15 mouse cellular contexts compared by ENCODE assay signal in genomic region chr7:125959294-125960048, GRCm38 (mm10).
DNase-seq lines count a peak whose midpoint lies in the region; ATAC-seq and TF ChIP-seq lines count a peak whose summit lies in the region.
"Had no signal": no experiment of that assay in that cellular context is flagged by ENCODE, and none has a peak within 500 bp of the region (broad histone marks: within the 10 kb centered on the region; RNA-seq: fewer than 3 reads in every experiment).

No protein-coding gene starts in this region.

- H3K4me2 ChIP-seq in kidney, postnatal 0 days (ENCODE audit: low read length), result no peak overlapping the region
- no peak overlapping the region for H3K4me2 ChIP-seq in kidney, embryonic 15.5 days
- H3K4me2 ChIP-seq in forebrain, embryonic 16.5 days (ENCODE audit: low read length), result no peak overlapping the region
- H3K4me2 ChIP-seq: embryonic facial prominence, embryonic 12.5 days; forebrain, embryonic 13.5 days; limb, embryonic 13.5 days had no signal

- H3K9me3 ChIP-seq in kidney, postnatal 0 days (replicated peaks; ENCODE audit: low read length), result no peaks in the 10 kb centered on the region
- no peaks in the 10 kb centered on the region for H3K9me3 ChIP-seq in kidney, embryonic 15.5 days (replicated peaks)
- no peaks in the 10 kb centered on the region for H3K9me3 ChIP-seq in forebrain, embryonic 16.5 days (ENCODE audit: control insufficient read depth, low read length)
- H3K9me3 ChIP-seq: embryonic facial prominence, embryonic 12.5 days; forebrain, embryonic 13.5 days; limb, embryonic 13.5 days had no signal

- no peaks in the 10 kb centered on the region for H3K79me2 ChIP-seq in heart, adult 2 months (replicated peaks; ENCODE audit: control insufficient read depth, insufficient read depth, low read length)

- WGBS in heart, adult 2 months, result 41% methylated on average over 17 of the region's 18 CpGs
- WGBS in kidney, postnatal 0 days, result 43% methylated on average over 17 of the region's 18 CpGs
- WGBS in kidney, embryonic 15.5 days, result 49% methylated on average over 18 of the region's 18 CpGs
- 57% methylated on average over 16 of the region's 18 CpGs for WGBS in forebrain, embryonic 16.5 days

- H3K9ac ChIP-seq in heart, adult 2 months (ENCODE audit: low read depth, low read length), result no peak overlapping the region
- H3K9ac ChIP-seq in kidney, postnatal 0 days (ENCODE audit: low read depth, low read length), result no peak overlapping the region
- H3K9ac ChIP-seq in kidney, embryonic 15.5 days, result no peak overlapping the region
- H3K9ac ChIP-seq in forebrain, embryonic 16.5 days (replicated peaks; ENCODE audit: low read depth, low read length), result no peak overlapping the region
- H3K9ac ChIP-seq: embryonic facial prominence, embryonic 12.5 days; forebrain, embryonic 13.5 days; limb, embryonic 13.5 days had no signal

- 0 out of 2 replicates have a peak, but pooled peaks have one; percentile 14 for ATAC-seq in kidney, postnatal 0 days (replicated peaks; ENCODE audit: low FRiP score, low read depth)
- no peak for ATAC-seq in kidney, embryonic 15.5 days (replicated peaks; ENCODE audit: low FRiP score)
- no peak for ATAC-seq in erythroid progenitor cell, adult 5-6 weeks (replicated peaks; ENCODE audit: low FRiP score, poor library complexity, severe bottlenecking)
- no peak for ATAC-seq in forebrain, embryonic 16.5 days
- ATAC-seq: forebrain, embryonic 13.5 days; midbrain, embryonic 16.5 days had no signal

- H3K36me3 ChIP-seq in heart, adult 2 months (ENCODE audit: control insufficient read depth, insufficient read depth, low read length), result no peaks in the 10 kb centered on the region
- no peaks in the 10 kb centered on the region for H3K36me3 ChIP-seq in kidney, postnatal 0 days (ENCODE audit: insufficient read depth, low read length)
- no peaks in the 10 kb centered on the region for H3K36me3 ChIP-seq in kidney, embryonic 15.5 days
- H3K36me3 ChIP-seq in forebrain, embryonic 16.5 days (ENCODE audit: control insufficient read depth, insufficient read depth), result no peaks in the 10 kb centered on the region
- H3K36me3 ChIP-seq: embryonic facial prominence, embryonic 12.5 days; limb, embryonic 13.5 days had no signal

- TF ChIP-seq POLR2A in heart, adult 2 months (IDR thresholded peaks at IDR 0.05; ENCODE audit: insufficient read depth, low read depth, low read length), result no peak

- TF ChIP-seq CTCF in heart, adult 2 months (IDR thresholded peaks at IDR 0.05), result peak; percentile 57
- peak; percentile 23; the same call in 1 of the 2 replicates for TF ChIP-seq CTCF in kidney, postnatal 0 days (IDR thresholded peaks at IDR 0.05; ENCODE audit: low read depth)

- intact Hi-C loops in heart, adult 2 months (cut with DNase I), result loop anchor here (2.0 kb wide), 1 partner anchor 123 kb away; the partner anchor contains the start of gene Gsg1l

- H3K27ac ChIP-seq in heart, adult 2 months, result no peak overlapping the region
- no peak overlapping the region for H3K27ac ChIP-seq in kidney, postnatal 0 days
- no peak overlapping the region for H3K27ac ChIP-seq in kidney, embryonic 15.5 days
- no peak overlapping the region for H3K27ac ChIP-seq in forebrain, embryonic 16.5 days (ENCODE audit: low read length)
- H3K27ac ChIP-seq: embryonic facial prominence, embryonic 12.5 days; forebrain, embryonic 13.5 days; limb, embryonic 13.5 days had no signal

- no peaks in the 10 kb centered on the region for H3K27me3 ChIP-seq in heart, adult 2 months (ENCODE audit: control insufficient read depth, insufficient read depth, low read length)
- no peaks in the 10 kb centered on the region for H3K27me3 ChIP-seq in kidney, postnatal 0 days (ENCODE audit: insufficient read depth, low read length)
- no peaks in the 10 kb centered on the region for H3K27me3 ChIP-seq in kidney, embryonic 15.5 days
- no peaks in the 10 kb centered on the region for H3K27me3 ChIP-seq in forebrain, embryonic 16.5 days (replicated peaks; ENCODE audit: control insufficient read depth, insufficient read depth, low read length)

- DNase-seq in heart, adult 2 months, result no peak
- no peak for DNase-seq in heart, adult 9 months (ENCODE audit: low spot score in 2 of 2)
- no peak for DNase-seq in kidney, postnatal 0 days (ENCODE audit: low spot score)
- DNase-seq in thymus, postnatal 4 days, result peak; percentile 25
- DNase-seq in thymus, postnatal 14 days, result no peak
- DNase-seq: cerebellum, adult 9-11 months; lung, postnatal 10 days; thymus, postnatal 36 days had no signal

- no peaks in the 10 kb centered on the region for H3K4me1 ChIP-seq in heart, adult 2 months (ENCODE audit: control insufficient read depth, insufficient read depth, low read length)
- no peaks in the 10 kb centered on the region for H3K4me1 ChIP-seq in kidney, postnatal 0 days (replicated peaks; ENCODE audit: insufficient read depth, low read length)
- H3K4me1 ChIP-seq in kidney, embryonic 15.5 days, result peaks cover 23% of the 10 kb centered on the region
- H3K4me1 ChIP-seq in forebrain, embryonic 16.5 days (replicated peaks; ENCODE audit: control insufficient read depth, insufficient read depth, low read length), result 0 out of 2 replicates have a peak, but pooled peaks cover 4% of the 10 kb centered on the region

- H3K4me3 ChIP-seq in heart, adult 2 months, result no peak overlapping the region
- H3K4me3 ChIP-seq in kidney, postnatal 0 days (replicated peaks; ENCODE audit: low read depth, low read length), result no peak overlapping the region
- no peak overlapping the region for H3K4me3 ChIP-seq in kidney, embryonic 15.5 days (replicated peaks)
- H3K4me3 ChIP-seq in forebrain, embryonic 16.5 days (replicated peaks; ENCODE audit: low read length), result no peak overlapping the region
- H3K4me3 ChIP-seq: embryonic facial prominence, embryonic 12.5 days; forebrain, embryonic 13.5 days; limb, embryonic 13.5 days had no signal

- no peak for TF ChIP-seq EP300 in heart, adult 2 months (IDR thresholded peaks at IDR 0.05; ENCODE audit: insufficient read depth, low read depth, low read length)
